Mouse (Mus musculus) kidney, embryonic 14.5 days (tissue): Measurements from ENCODE around the gene AC161166.1. TPM values are rescaled to one million over a fixed set of nuclear protein-coding genes. Genes with fewer than 3 reads are reported as not detected.

Source experiments
- ATAC-seq: fragments of 200-750 bp; cut with Nextera tagmentation; 2 replicates; pipeline ENCODE4 v1.8.0; 2017; ENCODE audit warnings: moderate number of reproducible peaks, mild to moderate bottlenecking, moderate TSS enrichment, moderate library complexity; ENCODE audit not compliant: low FRiP score, low TSS enrichment
- H3K27ac ChIP-seq: fragments of 300-500 bp; sonication (generic); 2 replicates; pipeline ENCODE4 v1.5.1; 2014; ENCODE audit warnings: low read depth, mild to moderate bottlenecking, low read length, moderate library complexity, mixed read lengths
- H3K27me3 ChIP-seq: fragments of 300-500 bp; sonication (generic); 2 replicates; pipeline ENCODE4 v1.6.1; 2014; ENCODE audit warnings: mild to moderate bottlenecking, low read length; ENCODE audit not compliant: control insufficient read depth, insufficient read depth
- H3K36me3 ChIP-seq: fragments of 300-500 bp; sonication (generic); 2 replicates; pipeline ENCODE4 v1.6.1; 2014; ENCODE audit warnings: low read length, mixed read lengths; ENCODE audit not compliant: control insufficient read depth, insufficient read depth
- H3K4me1 ChIP-seq: fragments of 300-500 bp; sonication (generic); 2 replicates; pipeline ENCODE4 v1.6.1; 2014; ENCODE audit warnings: low read length, mixed read lengths; ENCODE audit not compliant: control insufficient read depth, insufficient read depth
- H3K4me2 ChIP-seq: fragments of 300-500 bp; sonication (generic); replicated peaks from 2 replicates; pipeline ENCODE4 v1.6.1; 2014; ENCODE audit warnings: low read depth, mild to moderate bottlenecking, low read length
- H3K4me3 ChIP-seq: fragments of 300-500 bp; sonication (generic); 2 replicates; pipeline ENCODE4 v1.5.1; 2014; ENCODE audit warnings: mild to moderate bottlenecking, low read length
- H3K9ac ChIP-seq: fragments of 300-500 bp; sonication (generic); 2 replicates; pipeline ENCODE4 v1.6.1; 2014; ENCODE audit warnings: low read depth, mild to moderate bottlenecking, low read length, moderate library complexity
- H3K9me3 ChIP-seq: fragments of 300-500 bp; sonication (generic); 2 replicates; pipeline ENCODE4 v1.6.1; 2016; ENCODE audit warnings: low read length; ENCODE audit not compliant: control insufficient read depth
- WGBS: fragments of 180-500 bp; shearing (Covaris S2); extraction: QIAGEN DNeasy Blood & Tissue Kit; methylation state at CpG from one replicate; pipeline ENCODE4 v1.1.7; 2014; 5-methylcytosine and 5-hydroxymethylcytosine counted together
- polyA plus RNA-seq: library from polyadenylated mRNA; unstranded; fragments of >200 nt; fragmentation: Nextera tagmentation; extraction: Ambion mirVana; gene quantifications from 2 replicates; pipeline ENCODE4 v1.2.1, GENCODE M21; 2014

The AC161166.1 gene
- polyA plus RNA-seq, 1 experiment from 2014 or later: 0.61 TPM

GRCm38 (mm10) chr7:24462388-24463319 is 49.6 kb downstream of the AC161166.1 start, which contains the start of gene Plaur:
Plaur (plus strand) TSS chr7:24462484.
- Histone ChIP-seq H3K27me3 (no peaks in the 10 kb centered on the region), H3K9ac (peak within 1 kb of the TSS; percentile 32; the same call in 1 of the 2 replicates), H3K36me3 (no peaks in the 10 kb centered on the region), H3K9me3 (no peaks in the 10 kb centered on the region), H3K27ac (peak within 1 kb of the TSS; percentile 76), H3K4me1 (0 out of 2 replicates have a peak, but pooled peaks cover 18% of the 10 kb centered on the region), H3K4me3 (peak within 1 kb of the TSS; percentile 29), H3K4me2 (peak within 1 kb of the TSS; percentile 40)
- peak; percentile 63 for ATAC-seq
- WGBS: 4% methylated on average over 27 of the region's 27 CpGs

GRCm38 (mm10) chr7:24461376-24462051 is 50.7 kb downstream of the AC161166.1 start:
- 47% methylated on average over 14 of the region's 14 CpGs for WGBS
- Histone ChIP-seq H3K9ac (no peak overlapping the region), H3K4me2 (no peak overlapping the region), H3K4me3 (no peak overlapping the region), H3K9me3 (no peaks in the 10 kb centered on the region), H3K27me3 (no peaks in the 10 kb centered on the region), H3K36me3 (no peaks in the 10 kb centered on the region), H3K4me1 (0 out of 2 replicates have a peak, but pooled peaks cover 18% of the 10 kb centered on the region), H3K27ac (peak overlapping the region; percentile 15; the same call in 1 of the 2 replicates)
- ATAC-seq: 0 out of 2 replicates have a peak, but pooled peaks have one; percentile 14

Other genes with a start within 250 kb of the AC161166.1 start
- gene Zfp93, start 242.0 kb downstream of the AC161166.1 start, polyA plus RNA-seq: 6.3 and 11.8 TPM in 2 replicates
- 31.3 and 39.5 TPM in 2 replicates for gene Zfp61, start 211.2 kb downstream of the AC161166.1 start, polyA plus RNA-seq
- 9.6 and 10.3 TPM in 2 replicates for gene Zfp94, start 195.8 kb downstream of the AC161166.1 start, polyA plus RNA-seq
- gene Tescl, start 178.5 kb downstream of the AC161166.1 start, polyA plus RNA-seq: 0.26 and 0.31 TPM in 2 replicates
- not detected in 2 replicates for gene Lypd5, start 163.3 kb downstream of the AC161166.1 start, polyA plus RNA-seq
- gene Kcnn4, start 142.2 kb downstream of the AC161166.1 start, polyA plus RNA-seq: 2.6 and 3.3 TPM in 2 replicates
- gene Smg9, start 112.8 kb downstream of the AC161166.1 start, polyA plus RNA-seq: 25.0 and 32.3 TPM in 2 replicates
- not detected in 2 replicates for gene Irgc1, start 60.2 kb downstream of the AC161166.1 start, polyA plus RNA-seq
- 14.1 TPM in 2 replicates for gene Plaur, start 50.0 kb downstream of the AC161166.1 start, polyA plus RNA-seq
- gene Cadm4, start 30.4 kb downstream of the AC161166.1 start, polyA plus RNA-seq: 1.5 and 5.9 TPM in 2 replicates
- 54.5 and 70.3 TPM in 2 replicates for gene Zfp428, start 5.4 kb downstream of the AC161166.1 start, polyA plus RNA-seq
- 5.0 and 9.5 TPM in 2 replicates for gene Irgq, start 18.2 kb upstream of the AC161166.1 start, polyA plus RNA-seq
- gene Pinlyp, start 33.7 kb upstream of the AC161166.1 start, polyA plus RNA-seq: 0.43 TPM in 1 of 2 replicates, not detected in the other
- 109 and 136 TPM in 2 replicates for gene Xrcc1, start 33.8 kb upstream of the AC161166.1 start, polyA plus RNA-seq
- gene Ethe1, start 75.1 kb upstream of the AC161166.1 start, polyA plus RNA-seq: 51.8 and 53.6 TPM in 2 replicates
- gene Zfp575, start 75.2 kb upstream of the AC161166.1 start, polyA plus RNA-seq: 2.5 and 3.0 TPM in 2 replicates
- 0.24 and 0.32 TPM in 2 replicates for gene Phldb3, start 98.3 kb upstream of the AC161166.1 start, polyA plus RNA-seq
- 0.27 and 0.76 TPM in 2 replicates for gene Lypd3, start 124.1 kb upstream of the AC161166.1 start, polyA plus RNA-seq
- not detected in 2 replicates for gene Tex101, start 164.2 kb upstream of the AC161166.1 start, polyA plus RNA-seq
- gene BC049730, start 196.8 kb upstream of the AC161166.1 start, polyA plus RNA-seq: not detected in 2 replicates
- gene Gm4763, start 214.5 kb upstream of the AC161166.1 start, polyA plus RNA-seq: not detected in 2 replicates
- 0.24 and 0.36 TPM in 2 replicates for gene Cd177, start 247.9 kb upstream of the AC161166.1 start, polyA plus RNA-seq